In genomic region chr14:11556356-11557130, GRCm38 (mm10) we compare ENCODE assay signal across 8 mouse cellular contexts. TPM values are rescaled to one million over a fixed set of nuclear protein-coding genes. Genes with fewer than 3 reads are reported as not detected.
DNase-seq lines count a peak whose midpoint lies in the region; ATAC-seq and TF ChIP-seq lines count a peak whose summit lies in the region.

No protein-coding gene starts in this region.

- H3K4me3 ChIP-seq in cerebellum, adult 2 months (replicated peaks; ENCODE audit: insufficient read depth, low read depth, low read length): peak overlapping the region; percentile 97
- peak overlapping the region; percentile 55 for H3K4me3 ChIP-seq in liver, embryonic 13.5 days (replicated peaks)
- peak overlapping the region; percentile 81 for H3K4me3 ChIP-seq in neural tube, embryonic 13.5 days

- no peak overlapping the region for H3K9ac ChIP-seq in liver, embryonic 13.5 days
- H3K9ac ChIP-seq in neural tube, embryonic 13.5 days: peak overlapping the region; percentile 90

- no peak for ATAC-seq in liver, embryonic 13.5 days (ENCODE audit: low read depth)
- 0 out of 2 replicates have a peak, but pooled peaks have one; percentile 3 for ATAC-seq in neural tube, embryonic 13.5 days (ENCODE audit: low read depth)

- H3K27ac ChIP-seq in cerebellum, adult 2 months (ENCODE audit: insufficient read depth, low read length): peak overlapping the region; percentile 80
- H3K27ac ChIP-seq in liver, embryonic 13.5 days: no peak overlapping the region
- peak overlapping the region; percentile 97 for H3K27ac ChIP-seq in neural tube, embryonic 13.5 days (replicated peaks)

- no peaks in the 10 kb centered on the region for H3K27me3 ChIP-seq in cerebellum, adult 2 months (ENCODE audit: control insufficient read depth, insufficient read depth, low read length)
- peaks cover 62% of the 10 kb centered on the region for H3K27me3 ChIP-seq in liver, embryonic 13.5 days
- no peaks in the 10 kb centered on the region for H3K27me3 ChIP-seq in neural tube, embryonic 13.5 days

- H3K9me3 ChIP-seq in liver, embryonic 13.5 days (replicated peaks): no peaks in the 10 kb centered on the region
- no peaks in the 10 kb centered on the region for H3K9me3 ChIP-seq in neural tube, embryonic 13.5 days

- DNase-seq in 3134 (ENCODE audit: extremely low read depth, insufficient read length, low spot score): peak; percentile 62
- peak; percentile 76 to 82 for DNase-seq in cerebellum, adult 2 months
- peak; percentile 80 for DNase-seq in forelimb bud, embryonic 11.5 days (ENCODE audit: low read depth, low spot score)
- DNase-seq in heart, postnatal 14 days: peak; percentile 75 to 81
- DNase-seq in kidney, postnatal 4 days: peak; percentile 77 to 82
- DNase-seq in liver, embryonic 13.5 days: no peak
- DNase-seq in spleen, postnatal 10 days (ENCODE audit: low spot score in 2 of 2): no peak

- intact Hi-C loops in heart, postnatal 14 days (cut with DNase I): loop anchor here (1.0 to 10.0 kb wide), 4 partner anchors 86 to 579 kb away; partner anchors contain the start of gene Fhit

- H3K4me1 ChIP-seq in cerebellum, adult 2 months (ENCODE audit: control insufficient read depth, insufficient read depth, low read length): no peaks in the 10 kb centered on the region
- 0 out of 2 replicates have a peak, but pooled peaks cover 3% of the 10 kb centered on the region for H3K4me1 ChIP-seq in liver, embryonic 13.5 days (replicated peaks)
- H3K4me1 ChIP-seq in neural tube, embryonic 13.5 days (replicated peaks): peaks cover 35% of the 10 kb centered on the region

- peak overlapping the region; percentile 63 for H3K4me2 ChIP-seq in liver, embryonic 13.5 days
- H3K4me2 ChIP-seq in neural tube, embryonic 13.5 days: peak overlapping the region; percentile 91

- H3K36me3 ChIP-seq in liver, embryonic 13.5 days: no peaks in the 10 kb centered on the region
- no peaks in the 10 kb centered on the region for H3K36me3 ChIP-seq in neural tube, embryonic 13.5 days

- no peak for TF ChIP-seq POLR2A in cerebellum, adult 2 months (IDR thresholded peaks at IDR 0.05; ENCODE audit: borderline replicate concordance, insufficient read depth, low read length)

- TF ChIP-seq CTCF in cerebellum, adult 2 months (IDR thresholded peaks at IDR 0.05; ENCODE audit: borderline replicate concordance, insufficient read depth, low read depth, low read length): peak; percentile 62

- 1% methylated on average over 26 of the region's 26 CpGs for WGBS in cerebellum, adult 2 months
- WGBS in liver, embryonic 13.5 days (ENCODE audit: insufficient replicate concordance): 13% methylated on average over 26 of the region's 26 CpGs
- WGBS in neural tube, embryonic 13.5 days: 4% methylated on average over 26 of the region's 26 CpGs

RNA-seq across cellular contexts. Expression of gene Ptprg, which starts 3.2 kb away (rescaled TPM):
- 22.0 and 24.4 TPM in 2 replicates for polyA plus RNA-seq in cerebellum, adult 2 months (2012; rRNA removed)
- 10 to 100 TPM; 71.4 to 72.3 TPM for total RNA-seq in heart, postnatal 14 days (2021)
- 1.5 and 2.0 TPM in 2 replicates for polyA plus RNA-seq in liver, embryonic 13.5 days (2015; fragmentation: Nextera tagmentation; extraction: Ambion mirVana)
- polyA plus RNA-seq in neural tube, embryonic 13.5 days (2015; fragmentation: Nextera tagmentation; extraction: Ambion mirVana): 38.5 and 45.9 TPM in 2 replicates

Comparison
In these comparisons a context has a peak if more than half of its experiments do, and no peak if none do; other contexts are left out.
1. DNase-seq: peak in 3134 (single experiment), cerebellum, adult 2 months (2 of 2), forelimb bud, embryonic 11.5 days (single experiment), heart, postnatal 14 days (2 of 2) and kidney, postnatal 4 days (2 of 2); none in liver, embryonic 13.5 days (single experiment) and spleen, postnatal 10 days (0 of 2).
2. Peak in every context shown above with its lines, with median percentiles within 50 percentile points of each other: H3K4me3 ChIP-seq.